Mouse (Mus musculus): ENCODE data around the gene Usp29. TPM values are rescaled to one million over a fixed set of nuclear protein-coding genes. Genes with fewer than 3 reads are reported as not detected.
"Not testable (repeated sequence)": the region's sequence is repeated elsewhere in the genome, so short reads cannot be mapped to it uniquely, and the experiment has no call there.

Gene Usp29
- polyA plus RNA-seq, 1 experiment from 2014 or later: 9.6 TPM

DNA sequence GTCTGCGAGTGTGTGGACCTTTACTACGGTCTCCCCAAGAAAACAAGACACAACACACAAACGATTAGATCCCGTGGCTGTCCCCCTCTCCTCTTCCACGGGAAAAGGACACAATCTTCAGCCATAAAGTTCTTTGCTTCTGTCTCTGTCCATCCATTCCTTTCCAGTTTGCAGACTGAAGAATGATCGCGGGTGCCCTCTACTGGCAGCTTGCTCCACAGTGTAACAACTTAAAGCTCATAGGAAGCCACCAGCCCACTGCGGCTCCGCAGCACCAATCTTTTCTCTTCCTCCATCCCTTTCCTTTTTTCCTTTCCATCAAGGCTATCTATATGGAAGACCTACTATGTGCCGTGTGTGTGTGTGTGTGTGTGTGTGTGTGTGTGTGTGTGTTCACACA lies 187.9 kb downstream of the Usp29 start:
- peaks cover 21% of the 10 kb centered on the region for H3K4me1 ChIP-seq
- no peaks in the 10 kb centered on the region for H3K27me3 ChIP-seq
- no peaks in the 10 kb centered on the region for H3K9me3 ChIP-seq
- H3K9ac ChIP-seq: no peak overlapping the region
- H3K4me3 ChIP-seq: no peak overlapping the region
- H3K36me3 ChIP-seq: no peaks in the 10 kb centered on the region
- no peak overlapping the region for H3K4me2 ChIP-seq
- 6% methylated on average over 10 of the region's 10 CpGs for WGBS
- peak; percentile 76; the same call in 1 of the 2 replicates for ATAC-seq (ENCODE audit: insufficient number of reproducible peaks, low FRiP score, low TSS enrichment, low read depth)
- peak overlapping the region; percentile 43 for H3K27ac ChIP-seq

DNA sequence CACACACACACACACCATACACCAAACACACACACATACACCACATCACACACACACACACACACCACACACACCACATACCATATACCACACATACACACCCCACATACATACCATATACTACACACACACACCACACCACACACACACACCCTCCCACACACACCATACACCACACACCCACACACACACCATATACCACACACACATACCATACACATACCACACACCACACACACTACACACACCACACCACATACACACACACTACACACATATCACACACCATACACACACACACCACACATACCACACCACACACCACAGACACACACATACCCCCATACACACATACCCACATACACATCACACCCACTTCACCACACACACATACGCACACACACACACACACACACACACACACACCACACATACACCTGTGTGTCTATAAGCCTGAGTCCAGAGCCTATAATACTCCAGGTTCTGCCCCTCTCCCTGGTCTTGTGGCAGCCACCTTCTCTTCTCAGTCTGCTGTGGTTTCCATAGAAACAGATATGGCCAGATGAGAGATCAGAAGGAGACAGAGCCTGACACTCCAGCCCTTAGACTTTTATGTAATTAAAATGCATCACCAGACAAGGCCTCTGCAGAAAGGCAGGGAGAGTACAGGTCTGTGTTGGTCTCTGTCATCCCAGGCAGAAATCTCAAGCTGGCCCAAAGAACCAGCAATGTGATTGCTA lies 188.9 kb downstream of the Usp29 start:
- Histone ChIP-seq H3K9me3 (no peaks in the 10 kb centered on the region), H3K27ac (no peak overlapping the region), H3K9ac (no peak overlapping the region), H3K36me3 (no peaks in the 10 kb centered on the region), H3K27me3 (no peaks in the 10 kb centered on the region), H3K4me2 (no peak overlapping the region), H3K4me3 (no peak overlapping the region), H3K4me1 (peaks cover 10% of the 10 kb centered on the region)
- WGBS: 92% methylated on average over 1 of the region's 1 CpGs
- peak; percentile 61; the same call in 1 of the 2 replicates for ATAC-seq (ENCODE audit: insufficient number of reproducible peaks, low FRiP score, low TSS enrichment, low read depth)

DNA sequence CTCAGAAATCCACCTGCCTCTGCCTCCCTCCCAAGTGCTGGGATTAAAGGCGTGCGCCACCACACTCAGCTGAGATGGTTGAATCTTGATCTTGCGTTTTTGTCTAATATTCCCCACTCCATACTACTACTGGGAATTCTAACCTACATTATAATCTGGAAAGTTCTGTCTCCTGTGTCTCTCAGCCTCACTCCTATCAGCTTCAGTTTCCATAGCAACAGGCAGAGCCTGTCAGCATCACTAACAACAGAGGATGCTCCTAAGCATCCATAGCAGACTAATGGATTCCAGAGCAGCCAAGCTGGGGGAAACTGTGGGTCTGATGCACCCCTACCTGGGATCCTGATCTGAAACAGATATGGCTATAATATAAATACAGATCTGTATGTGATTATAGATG lies 193.1 kb downstream of the Usp29 start:
- ATAC-seq (ENCODE audit: insufficient number of reproducible peaks, low FRiP score, low TSS enrichment, low read depth): no peak
- H3K9ac ChIP-seq: no peak overlapping the region
- WGBS: 95% methylated on average over 3 of the region's 3 CpGs
- no peaks in the 10 kb centered on the region for H3K9me3 ChIP-seq
- no peaks in the 10 kb centered on the region for H3K4me1 ChIP-seq
- H3K4me3 ChIP-seq: no peak overlapping the region
- no peaks in the 10 kb centered on the region for H3K27me3 ChIP-seq
- no peak overlapping the region for H3K4me2 ChIP-seq
- no peaks in the 10 kb centered on the region for H3K36me3 ChIP-seq
- no peak overlapping the region for H3K27ac ChIP-seq

DNA sequence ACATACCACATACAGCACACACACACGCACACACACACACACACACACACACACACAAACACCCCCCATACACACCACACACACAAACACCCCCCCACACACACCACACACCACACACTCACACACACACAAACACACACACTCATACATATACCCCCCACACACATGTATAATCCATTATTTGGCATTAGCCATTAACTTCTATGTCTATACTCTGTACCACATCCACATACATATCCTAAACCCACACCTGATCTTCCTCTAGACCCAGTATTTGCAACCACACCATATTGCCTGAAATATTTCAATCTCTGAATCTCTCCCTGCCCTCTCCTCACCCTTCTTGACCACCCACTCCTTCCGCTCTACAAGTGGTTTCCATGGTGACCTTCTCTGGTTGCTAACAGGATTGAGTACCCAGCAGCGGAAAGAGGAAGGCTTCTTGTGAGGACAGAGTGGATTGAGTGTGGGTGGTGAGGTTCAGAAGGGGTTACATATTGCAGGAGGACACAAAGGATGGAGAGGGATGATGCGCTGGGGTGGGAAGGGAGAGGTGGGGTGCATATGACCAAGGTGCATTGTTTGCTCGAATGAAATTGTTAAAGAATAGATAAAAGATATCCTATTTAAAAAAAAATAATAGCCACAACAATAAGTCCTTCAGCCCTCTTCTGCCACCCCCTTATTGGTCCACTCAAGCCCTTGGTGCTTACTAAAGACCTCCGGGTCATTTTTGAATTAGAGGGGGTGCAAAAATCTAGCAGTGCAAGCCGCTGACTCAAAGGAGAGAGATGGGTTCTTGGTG lies 195.8 kb downstream of the Usp29 start:
- Histone ChIP-seq H3K4me1 (no peaks in the 10 kb centered on the region), H3K36me3 (no peaks in the 10 kb centered on the region), H3K4me2 (no peak overlapping the region), H3K27ac (no peak overlapping the region), H3K9me3 (no peaks in the 10 kb centered on the region), H3K4me3 (no peak overlapping the region), H3K27me3 (no peaks in the 10 kb centered on the region), H3K9ac (no peak overlapping the region)
- WGBS: 80% methylated on average over 7 of the region's 7 CpGs
- no peak for ATAC-seq (ENCODE audit: insufficient number of reproducible peaks, low FRiP score, low TSS enrichment, low read depth)

DNA sequence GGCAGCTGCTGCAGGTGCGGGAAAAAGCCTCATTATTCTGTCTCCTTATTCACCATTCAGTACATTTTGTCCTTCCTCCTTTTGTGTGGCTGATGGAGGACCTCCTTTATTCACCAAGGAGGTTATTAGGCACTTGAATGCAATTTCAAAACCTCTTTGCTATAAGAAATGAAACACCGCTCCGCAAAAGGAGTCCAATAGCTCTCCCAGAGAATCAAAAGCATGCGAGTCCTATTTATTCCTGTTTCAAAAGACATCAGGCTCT lies 196.3 kb downstream of the Usp29 start:
- Histone ChIP-seq H3K4me1 (no peaks in the 10 kb centered on the region), H3K27ac (no peak overlapping the region), H3K9me3 (no peaks in the 10 kb centered on the region), H3K9ac (no peak overlapping the region), H3K4me3 (no peak overlapping the region), H3K36me3 (no peaks in the 10 kb centered on the region), H3K27me3 (no peaks in the 10 kb centered on the region), H3K4me2 (no peak overlapping the region)
- ATAC-seq (ENCODE audit: insufficient number of reproducible peaks, low FRiP score, low TSS enrichment, low read depth): no peak
- WGBS: 70% methylated on average over 4 of the region's 4 CpGs

DNA sequence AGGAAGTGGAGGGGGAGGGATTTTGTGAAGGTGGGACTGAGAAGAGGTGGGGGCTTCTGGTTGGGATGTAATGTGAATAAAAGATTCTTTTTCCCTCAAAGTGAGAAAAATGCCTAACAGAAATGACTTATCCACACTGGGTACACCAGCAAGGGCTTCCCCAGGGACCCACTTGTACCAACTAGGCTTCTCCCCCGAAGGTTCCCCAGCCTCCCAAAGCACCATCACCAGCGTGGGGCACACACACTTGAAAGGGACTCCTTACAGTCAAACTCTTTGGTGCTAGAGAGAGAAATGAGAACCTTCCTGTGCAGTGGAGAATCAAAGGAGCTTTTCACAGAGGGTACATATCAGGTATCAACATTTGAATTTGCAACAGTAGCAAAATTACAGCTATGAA lies 198.9 kb downstream of the Usp29 start:
- 52% methylated on average over 2 of the region's 2 CpGs for WGBS

DNA sequence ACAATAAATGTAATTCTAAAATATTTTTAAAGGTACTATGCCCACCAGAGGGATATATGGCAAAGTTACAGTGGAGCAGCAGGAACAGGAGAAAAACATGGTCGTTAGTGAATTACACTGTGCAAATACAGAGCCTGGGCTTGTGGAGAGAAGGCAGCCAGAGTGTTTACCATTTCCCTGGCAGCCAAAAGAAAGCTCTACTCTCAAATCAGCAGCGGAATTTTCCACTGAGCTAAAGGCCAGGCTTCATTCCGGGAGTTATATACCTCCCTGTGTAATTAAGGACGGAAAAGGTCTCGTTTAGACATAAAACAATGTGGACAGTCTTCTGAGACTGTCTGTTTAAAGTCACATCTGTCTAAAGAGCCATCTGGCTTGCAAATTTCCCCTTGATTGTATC lies 204.4 kb downstream of the Usp29 start:
- Histone ChIP-seq H3K4me1 (peaks cover 2% of the 10 kb centered on the region; the same call in 1 of the 2 replicates), H3K9ac (no peak overlapping the region), H3K9me3 (no peaks in the 10 kb centered on the region), H3K27me3 (no peaks in the 10 kb centered on the region), H3K4me3 (no peak overlapping the region), H3K4me2 (no peak overlapping the region), H3K27ac (peak overlapping the region; percentile 71), H3K36me3 (no peaks in the 10 kb centered on the region)
- whole genome bisulfite sequencing: 20% methylated on average over 5 of the region's 5 CpGs
- peak; percentile 70; the same call in 1 of the 2 replicates for ATAC-seq (ENCODE audit: insufficient number of reproducible peaks, low FRiP score, low TSS enrichment, low read depth)

More for the DNA sequence above, 198.9 kb downstream of the Usp29 start:
- no peaks in the 10 kb centered on the region for H3K27me3 ChIP-seq
- no peaks in the 10 kb centered on the region for H3K4me1 ChIP-seq
- no peak overlapping the region for H3K27ac ChIP-seq
- no peaks in the 10 kb centered on the region for H3K36me3 ChIP-seq
- no peak overlapping the region for H3K4me2 ChIP-seq
- no peak for ATAC-seq (ENCODE audit: insufficient number of reproducible peaks, low FRiP score, low TSS enrichment, low read depth)
- no peaks in the 10 kb centered on the region for H3K9me3 ChIP-seq
- H3K4me3 ChIP-seq: no peak overlapping the region
- no peak overlapping the region for H3K9ac ChIP-seq

DNA sequence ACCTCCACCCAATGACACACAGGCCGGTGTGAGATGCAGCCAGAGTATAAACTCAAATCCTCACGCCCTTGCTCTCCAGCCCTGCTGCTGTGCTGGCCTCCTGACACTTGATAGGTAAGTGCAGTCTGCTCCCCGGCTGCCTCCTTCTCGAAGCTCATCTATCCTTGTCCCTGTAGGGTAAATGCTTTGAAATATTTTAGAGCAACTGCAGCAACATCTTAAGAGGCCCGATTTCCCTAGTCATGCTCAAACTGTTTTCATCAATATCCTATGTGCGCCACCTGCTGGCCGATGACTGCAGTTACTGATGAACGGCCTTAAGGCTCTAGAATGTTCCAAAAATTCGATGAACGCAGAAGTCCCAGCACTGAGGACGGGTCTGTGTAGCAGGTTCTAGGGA lies 206.7 kb downstream of the Usp29 start:
- Histone ChIP-seq H3K9ac (no peak overlapping the region), H3K4me2 (no peak overlapping the region), H3K27ac (no peak overlapping the region), H3K4me3 (no peak overlapping the region), H3K9me3 (no peaks in the 10 kb centered on the region), H3K27me3 (no peaks in the 10 kb centered on the region), H3K4me1 (peaks cover 2% of the 10 kb centered on the region; the same call in 1 of the 2 replicates), H3K36me3 (no peaks in the 10 kb centered on the region)
- peak; percentile 12; the same call in 1 of the 2 replicates for ATAC-seq (ENCODE audit: insufficient number of reproducible peaks, low FRiP score, low TSS enrichment, low read depth)
- 30% methylated on average over 11 of the region's 11 CpGs for WGBS

DNA sequence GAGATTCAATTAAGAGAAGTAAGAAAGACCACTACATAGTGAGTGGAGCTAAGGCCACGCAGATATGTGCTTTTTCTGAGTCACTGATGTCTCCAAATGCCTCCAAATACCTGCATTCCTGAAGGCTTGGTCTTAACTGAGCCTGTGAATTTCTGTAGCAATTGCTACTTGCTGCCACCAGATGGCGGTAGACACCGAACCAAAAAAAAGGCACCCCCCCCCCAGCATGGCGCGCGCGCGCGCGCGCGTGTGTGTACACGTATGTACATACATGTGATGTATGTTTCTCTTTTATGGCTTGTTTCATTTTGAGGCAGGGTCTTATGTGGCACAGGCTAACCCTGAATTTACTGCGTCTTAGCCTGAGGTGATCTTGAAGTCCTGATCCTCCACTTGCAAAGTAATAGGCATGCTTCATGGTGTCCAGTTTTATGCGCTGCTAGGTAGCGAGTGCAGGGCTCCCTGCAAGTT lies 210.4 kb downstream of the Usp29 start:
- Histone ChIP-seq H3K9me3 (no peaks in the 10 kb centered on the region), H3K36me3 (no peaks in the 10 kb centered on the region), H3K9ac (no peak overlapping the region), H3K27me3 (no peaks in the 10 kb centered on the region), H3K4me1 (peaks cover 2% of the 10 kb centered on the region; the same call in 1 of the 2 replicates), H3K4me3 (peak overlapping the region; percentile 21), H3K27ac (no peak overlapping the region), H3K4me2 (peak overlapping the region; percentile 33; the same call in 1 of the 2 replicates)
- 23% methylated on average over 16 of the region's 16 CpGs for WGBS
- ATAC-seq (ENCODE audit: insufficient number of reproducible peaks, low FRiP score, low TSS enrichment, low read depth): no peak

DNA sequence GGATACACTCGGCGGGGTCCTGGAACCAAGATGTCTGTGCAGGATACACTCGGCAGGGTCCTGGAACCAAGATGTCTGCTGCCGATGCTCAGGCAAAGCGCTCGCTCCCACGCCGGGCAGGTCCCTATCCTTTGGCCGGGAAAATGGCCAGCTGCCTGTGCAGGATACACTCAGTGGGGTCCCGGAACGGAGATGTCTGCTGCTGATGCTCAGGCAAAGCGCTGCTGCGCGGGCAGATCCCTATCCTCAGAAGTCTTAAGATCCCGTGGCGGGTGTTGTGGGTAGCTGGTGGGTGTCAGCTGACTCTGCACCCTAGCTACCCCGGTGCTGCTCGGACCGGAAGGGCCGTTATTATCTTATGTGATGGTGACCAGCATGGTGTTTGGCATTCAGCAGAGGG lies 217.7 kb downstream of the Usp29 start:
- H3K4me2 ChIP-seq; H3K9me3 ChIP-seq; H3K27me3 ChIP-seq; H3K27ac ChIP-seq; H3K4me3 ChIP-seq; ATAC-seq (ENCODE audit: insufficient number of reproducible peaks, low FRiP score, low TSS enrichment, low read depth); H3K9ac ChIP-seq; H3K4me1 ChIP-seq; H3K36me3 ChIP-seq: not testable (repeated sequence)
- 90% methylated on average over 20 of the region's 20 CpGs for WGBS

DNA sequence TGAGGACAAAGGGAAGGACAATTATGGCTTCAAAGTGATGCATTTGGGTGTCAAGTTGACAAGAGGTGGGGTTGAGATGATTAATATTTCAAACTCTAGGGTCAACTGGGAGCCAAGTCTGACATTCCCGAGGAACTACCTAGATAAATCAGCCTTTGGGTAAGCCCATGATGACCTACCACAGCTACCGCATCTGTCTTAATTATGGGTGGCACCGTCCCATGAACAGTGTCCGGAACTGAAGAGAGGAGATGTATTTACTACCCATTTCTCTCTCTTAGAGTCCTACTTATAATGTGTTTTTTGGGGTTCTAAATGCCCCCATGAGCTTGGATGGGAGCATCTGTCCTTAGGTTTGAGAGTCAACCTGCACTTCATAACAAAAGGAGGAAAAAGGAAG lies 226.2 kb downstream of the Usp29 start:
- Histone ChIP-seq H3K9ac (no peak overlapping the region), H3K4me1 (no peaks in the 10 kb centered on the region), H3K4me3 (no peak overlapping the region), H3K36me3 (no peaks in the 10 kb centered on the region), H3K4me2 (no peak overlapping the region), H3K27ac (no peak overlapping the region), H3K27me3 (no peaks in the 10 kb centered on the region), H3K9me3 (0 out of 2 replicates have a peak, but pooled peaks cover 4% of the 10 kb centered on the region)
- no peak for ATAC-seq (ENCODE audit: insufficient number of reproducible peaks, low FRiP score, low TSS enrichment, low read depth)
- 70% methylated on average over 4 of the region's 4 CpGs for whole genome bisulfite sequencing

DNA sequence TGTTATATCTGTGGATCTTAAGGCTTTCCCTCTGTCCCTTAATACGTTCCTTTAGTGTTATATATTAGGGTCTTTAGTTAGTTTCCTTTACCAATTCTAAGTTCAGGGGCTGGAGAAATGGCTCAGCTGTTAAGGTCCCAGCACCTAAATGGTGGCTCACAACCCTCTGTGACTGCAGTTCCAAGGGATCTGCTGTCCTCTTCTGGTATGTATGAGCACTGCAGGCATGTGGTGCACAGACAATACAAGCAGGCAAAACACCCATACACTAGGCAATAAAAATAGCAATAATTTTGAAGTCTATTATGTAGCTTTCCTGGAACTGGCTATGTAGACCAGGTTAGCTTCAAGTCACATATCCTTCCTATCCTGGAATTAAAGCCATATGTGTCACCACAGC lies 228.2 kb downstream of the Usp29 start:
- H3K4me2 ChIP-seq: no peak overlapping the region
- H3K9ac ChIP-seq: no peak overlapping the region
- 0 out of 2 replicates have a peak, but pooled peaks cover 4% of the 10 kb centered on the region for H3K9me3 ChIP-seq
- no peak for ATAC-seq (ENCODE audit: insufficient number of reproducible peaks, low FRiP score, low TSS enrichment, low read depth)
- H3K27ac ChIP-seq: no peak overlapping the region
- H3K27me3 ChIP-seq: no peaks in the 10 kb centered on the region
- H3K36me3 ChIP-seq: no peaks in the 10 kb centered on the region
- WGBS: 87% methylated on average over 1 of the region's 1 CpGs
- H3K4me3 ChIP-seq: no peak overlapping the region
- no peaks in the 10 kb centered on the region for H3K4me1 ChIP-seq
